Mouse (Mus musculus): ENCODE data around the gene Ndst2.

- TF ChIP-seq EP300 (optimal IDR thresholded peaks at IDR 0.05): no peak
- no peak for TF ChIP-seq CTCF (IDR thresholded peaks at IDR 0.05; ENCODE audit: low read depth)
These were observed 15.2 kb upstream of the Ndst2 start for GRCm38 (mm10) chr14:20749494-20750051.
